10 mouse cellular contexts compared by ENCODE assay signal in genomic region chr2:25639890-25640289, GRCm38 (mm10). TPM values are rescaled to one million over a fixed set of nuclear protein-coding genes. Genes with fewer than 3 reads are reported as not detected.
DNase-seq lines count a peak whose midpoint lies in the region; ATAC-seq and TF ChIP-seq lines count a peak whose summit lies in the region.
"Had no signal": no experiment of that assay in that cellular context is flagged by ENCODE, and none has a peak within 500 bp of the region (broad histone marks: within the 10 kb centered on the region; RNA-seq: fewer than 3 reads in every experiment).

No protein-coding gene starts in this region.

- H3K4me3 ChIP-seq in heart, adult 2 months: no peak overlapping the region
- no peak overlapping the region for H3K4me3 ChIP-seq in midbrain, embryonic 10.5 days
- H3K4me3 ChIP-seq in midbrain, embryonic 13.5 days (replicated peaks): no peak overlapping the region

- H3K4me2 ChIP-seq in midbrain, embryonic 13.5 days (replicated peaks): no peak overlapping the region

- H3K79me2 ChIP-seq in heart, adult 2 months (replicated peaks; ENCODE audit: control insufficient read depth, insufficient read depth, low read length): no peaks in the 10 kb centered on the region

- no peak for ATAC-seq in midbrain, embryonic 13.5 days

- intact Hi-C loops in heart, adult 2 months (cut with DNase I): no loop called here
- intact Hi-C loops in left cerebral cortex, postnatal 25 days (cut with DNase I): no loop called here

- no peak for DNase-seq in heart, adult 2 months
- DNase-seq in heart, adult 9 months (ENCODE audit: low spot score in 2 of 2): no peak
- peak; percentile 54 for DNase-seq in midbrain, embryonic 10.5 days (ENCODE audit: low spot score)
- DNase-seq in Muller cell, postnatal 12 days (ENCODE audit: inconsistent ontology term): peak; percentile 40
- DNase-seq in embryo, embryonic 9.5 days (ENCODE audit: extremely low spot score): peak; percentile 39
- peak; percentile 14 to 22 for DNase-seq in natural killer cell, adult 2 months (ENCODE audit: low spot score in 2 of 2)
- no peak for DNase-seq in left cerebral cortex, postnatal 25 days (ENCODE audit: low spot score in 2 of 2)

- no peak for TF ChIP-seq EP300 in heart, adult 2 months (IDR thresholded peaks at IDR 0.05; ENCODE audit: insufficient read depth, low read depth, low read length)

- no peaks in the 10 kb centered on the region for H3K27me3 ChIP-seq in heart, adult 2 months (ENCODE audit: control insufficient read depth, insufficient read depth, low read length)
- no peaks in the 10 kb centered on the region for H3K27me3 ChIP-seq in midbrain, embryonic 10.5 days (ENCODE audit: low read depth, poor library complexity, severe bottlenecking)
- H3K27me3 ChIP-seq in midbrain, embryonic 13.5 days: no peaks in the 10 kb centered on the region

- no peak overlapping the region for H3K27ac ChIP-seq in heart, adult 2 months
- H3K27ac ChIP-seq in midbrain, embryonic 10.5 days (replicated peaks): no peak overlapping the region
- no peak overlapping the region for H3K27ac ChIP-seq in midbrain, embryonic 13.5 days

- H3K36me3 ChIP-seq in heart, adult 2 months (ENCODE audit: control insufficient read depth, insufficient read depth, low read length): no peaks in the 10 kb centered on the region
- no peaks in the 10 kb centered on the region for H3K36me3 ChIP-seq in midbrain, embryonic 10.5 days
- H3K36me3 ChIP-seq in midbrain, embryonic 13.5 days: no peaks in the 10 kb centered on the region

- H3K9ac ChIP-seq in heart, adult 2 months (ENCODE audit: low read depth, low read length): no peak overlapping the region
- no peak overlapping the region for H3K9ac ChIP-seq in midbrain, embryonic 13.5 days (replicated peaks)

- H3K9me3 ChIP-seq in midbrain, embryonic 10.5 days (replicated peaks): no peaks in the 10 kb centered on the region
- no peaks in the 10 kb centered on the region for H3K9me3 ChIP-seq in midbrain, embryonic 13.5 days

- no peak for TF ChIP-seq POLR2A in heart, adult 2 months (IDR thresholded peaks at IDR 0.05; ENCODE audit: insufficient read depth, low read depth, low read length)

- 22% methylated on average over 6 of the region's 6 CpGs for WGBS in heart, adult 2 months
- 17% methylated on average over 6 of the region's 6 CpGs for WGBS in midbrain, embryonic 10.5 days
- 24% methylated on average over 6 of the region's 6 CpGs for WGBS in midbrain, embryonic 13.5 days

- H3K4me1 ChIP-seq in heart, adult 2 months (ENCODE audit: control insufficient read depth, insufficient read depth, low read length): no peaks in the 10 kb centered on the region
- H3K4me1 ChIP-seq in midbrain, embryonic 10.5 days: no peaks in the 10 kb centered on the region
- no peaks in the 10 kb centered on the region for H3K4me1 ChIP-seq in midbrain, embryonic 13.5 days (replicated peaks)

- peak; percentile 75 for TF ChIP-seq CTCF in heart, adult 2 months (IDR thresholded peaks at IDR 0.05)

RNA-seq across cellular contexts. Expression of gene Fcna, which starts 12.1 kb away (rescaled TPM):
- total RNA-seq in heart, adult 2 months (2021): 1 to 10 TPM; 4.8 to 6.8 TPM
- 3.4 and 4.0 TPM in 2 replicates for polyA plus RNA-seq in heart, adult 2 months (2012; rRNA removed)
- 0.36 and 1.4 TPM in 2 replicates for polyA plus RNA-seq in midbrain, embryonic 10.5 days (2016; fragmentation: Nextera tagmentation; extraction: Ambion mirVana)
- polyA plus RNA-seq in midbrain, embryonic 13.5 days (2015; fragmentation: Nextera tagmentation; extraction: Ambion mirVana): 1.1 and 1.8 TPM in 2 replicates
- under 1 TPM; 0.44 to 0.55 TPM for total RNA-seq in left cerebral cortex, postnatal 25 days (2021)

RNA-seq across cellular contexts. Expression of gene Lcn8, which starts 13.0 kb away (rescaled TPM):
- 1 to 10 TPM in 1 of 2 experiments, under 1 TPM in 1; 0.98 to 1.2 TPM for total RNA-seq in heart, adult 2 months (2021)
- polyA plus RNA-seq in heart, adult 2 months (2012; rRNA removed): 0.20 TPM in 1 of 2 replicates, not detected in the other
- not detected in 2 replicates for polyA plus RNA-seq in midbrain, embryonic 10.5 days (2016; fragmentation: Nextera tagmentation; extraction: Ambion mirVana)
- polyA plus RNA-seq in midbrain, embryonic 13.5 days (2015; fragmentation: Nextera tagmentation; extraction: Ambion mirVana): not detected in 2 replicates
- total RNA-seq in left cerebral cortex, postnatal 25 days (2021): not detected
- total RNA-seq: common myeloid progenitor, adult 5-6 weeks; layer of hippocampus, adult 8-10 months had no signal

RNA-seq across cellular contexts. Expression of gene Lcn5, which starts 17.9 kb away (rescaled TPM):
- total RNA-seq in heart, adult 2 months (2021): not detected
- not detected in 2 replicates for polyA plus RNA-seq in heart, adult 2 months (2012; rRNA removed)
- polyA plus RNA-seq in midbrain, embryonic 10.5 days (2016; fragmentation: Nextera tagmentation; extraction: Ambion mirVana): not detected in 2 replicates
- polyA plus RNA-seq in midbrain, embryonic 13.5 days (2015; fragmentation: Nextera tagmentation; extraction: Ambion mirVana): not detected in 2 replicates
- total RNA-seq in left cerebral cortex, postnatal 25 days (2021): not detected
- total RNA-seq: common myeloid progenitor, adult 5-6 weeks; layer of hippocampus, adult 8-10 months had no signal

RNA-seq across cellular contexts. Expression of gene Tmem141, which starts 18.1 kb away (rescaled TPM):
- total RNA-seq in heart, adult 2 months (2021): 10 to 100 TPM; 29.4 to 32.6 TPM
- 49.2 and 73.7 TPM in 2 replicates for polyA plus RNA-seq in heart, adult 2 months (2012; rRNA removed)
- 12.8 and 14.7 TPM in 2 replicates for polyA plus RNA-seq in midbrain, embryonic 10.5 days (2016; fragmentation: Nextera tagmentation; extraction: Ambion mirVana)
- 27.5 and 32.3 TPM in 2 replicates for polyA plus RNA-seq in midbrain, embryonic 13.5 days (2015; fragmentation: Nextera tagmentation; extraction: Ambion mirVana)
- 10 to 100 TPM; 26.7 to 27.7 TPM for total RNA-seq in left cerebral cortex, postnatal 25 days (2021)

RNA-seq across cellular contexts. Expression of gene Ccdc183, which starts 22.4 kb away (rescaled TPM):
- not detected for total RNA-seq in heart, adult 2 months (2021)
- polyA plus RNA-seq in heart, adult 2 months (2012; rRNA removed): not detected in 2 replicates
- polyA plus RNA-seq in midbrain, embryonic 10.5 days (2016; fragmentation: Nextera tagmentation; extraction: Ambion mirVana): 0.04 and 0.12 TPM in 2 replicates
- 0.24 and 0.47 TPM in 2 replicates for polyA plus RNA-seq in midbrain, embryonic 13.5 days (2015; fragmentation: Nextera tagmentation; extraction: Ambion mirVana)
- not detected for total RNA-seq in left cerebral cortex, postnatal 25 days (2021)
- total RNA-seq: common myeloid progenitor, adult 5-6 weeks; layer of hippocampus, adult 8-10 months had no signal

Comparison
In these comparisons a context has a peak if more than half of its experiments do, and no peak if none do; other contexts are left out.
1. DNase-seq: peak in midbrain, embryonic 10.5 days (single experiment), Muller cell, postnatal 12 days (single experiment), embryo, embryonic 9.5 days (single experiment) and natural killer cell, adult 2 months (2 of 2); none in heart, adult 2 months (0 of 2), heart, adult 9 months (0 of 2) and left cerebral cortex, postnatal 25 days (0 of 2).